Mouse (Mus musculus) heart, postnatal 36 days (tissue): ENCODE data around the gene Rassf1. TPM values are rescaled to one million over a fixed set of nuclear protein-coding genes. Genes with fewer than 3 reads are reported as not detected.

ENCODE experiments used
- DNase-seq, 2 experiments: peaks; one replicate each; pipeline ENCODE4 v3.0.0; 2021 to 2022
- intact Hi-C: fragments of 180-260 bp; cut with DNase I; formaldehyde crosslinking; loops from one replicate; pipeline ENCODE4 v1.15.1; 2025
- total RNA-seq, 2 experiments: library from RNA; stranded (reverse); gene quantifications; 2 replicates each; pipeline ENCODE4 v1.2.3; 2021

Rassf1 gene
- 10 to 100 TPM; 16.5 to 17.3 TPM for total RNA-seq

DNA sequence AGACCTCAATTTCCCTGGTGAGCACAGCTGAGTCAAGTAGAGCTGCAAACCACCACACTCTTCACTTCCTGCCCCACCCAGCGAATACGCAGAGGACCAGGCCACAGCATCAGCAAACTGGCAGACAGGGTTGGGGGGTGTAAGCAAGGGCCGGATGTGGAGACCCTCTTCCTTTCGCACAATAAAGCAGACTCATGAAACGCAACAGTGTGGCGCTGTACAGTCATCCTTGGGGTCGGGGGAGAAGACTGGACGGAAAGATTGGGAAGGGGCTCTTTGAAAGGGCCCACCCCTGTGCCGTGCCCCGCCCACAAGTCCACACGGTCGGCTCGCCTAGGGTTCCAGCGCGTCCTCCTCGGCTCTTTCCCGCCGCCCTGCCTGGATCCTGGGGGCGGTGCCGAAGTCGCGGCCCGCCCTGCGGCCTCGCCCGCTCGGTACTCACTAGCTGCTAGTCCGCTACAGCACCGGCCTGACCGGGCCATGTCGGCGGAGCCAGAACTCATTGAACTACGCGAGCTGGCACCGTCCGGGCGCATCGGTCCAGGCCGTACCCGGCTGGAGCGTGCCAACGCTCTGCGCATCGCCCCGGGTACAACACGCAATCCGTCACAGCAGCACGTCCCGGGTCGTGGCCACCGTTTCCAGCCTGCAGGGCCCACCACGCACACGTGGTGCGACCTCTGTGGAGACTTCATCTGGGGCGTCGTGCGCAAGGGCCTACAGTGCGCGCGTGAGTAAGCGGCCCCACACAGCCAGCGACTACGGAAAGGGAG is at the start of gene Rassf1:
Rassf1 (plus strand) TSS at position 439 of the 773 bp plus-strand sequence.
- intact Hi-C loops: no loop called here
- DNase-seq: peak; percentile 71 to 76

DNA sequence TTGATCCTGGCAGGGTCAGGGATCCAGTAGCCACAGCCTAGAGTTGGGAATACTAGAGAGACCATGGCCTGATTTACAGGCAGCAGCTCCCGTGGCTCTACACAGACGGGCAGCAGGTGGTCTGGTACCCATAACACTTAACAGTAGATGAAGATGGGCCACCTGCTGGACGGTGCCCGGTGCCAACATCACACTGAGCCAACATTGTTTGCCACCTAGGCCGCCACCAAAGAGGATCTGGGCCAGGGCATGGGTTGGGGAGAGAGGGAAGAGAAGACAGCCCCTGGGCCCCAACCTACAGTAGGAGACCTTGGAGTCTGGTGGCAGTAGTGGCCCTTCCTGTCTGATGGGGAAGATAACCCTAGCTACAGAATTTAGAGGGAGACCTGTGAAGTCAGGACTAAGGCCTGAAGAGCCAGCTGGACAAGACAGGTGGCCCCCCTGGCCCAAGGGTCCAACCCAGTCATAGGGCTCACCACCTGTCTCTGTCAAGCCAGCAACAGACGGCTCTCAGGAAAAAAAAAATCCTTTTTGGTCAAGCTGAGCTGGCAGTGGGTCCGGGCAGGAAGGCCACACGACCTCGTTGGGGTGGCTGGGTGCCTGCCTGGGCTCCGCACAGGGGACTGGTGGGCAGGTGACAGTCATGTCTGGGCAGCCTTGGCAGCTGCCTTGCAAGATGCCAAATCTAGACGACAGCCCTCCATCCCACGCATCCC is 49.1 kb upstream of the Rassf1 start:
- no peak for DNase-seq
- intact Hi-C loops: no loop called here

GRCm38 (mm10) chr9:107504662-107505537 is 46.5 kb upstream of the Rassf1 start:
- intact Hi-C loops: no loop called here
- DNase-seq: no peak

GRCm38 (mm10) chr9:107508266-107508665 is 43.1 kb upstream of the Rassf1 start:
- DNase-seq: no peak
- intact Hi-C loops: no loop called here

GRCm38 (mm10) chr9:107510384-107511100 is 40.8 kb upstream of the Rassf1 start:
- intact Hi-C loops: no loop called here
- no peak for DNase-seq

DNA sequence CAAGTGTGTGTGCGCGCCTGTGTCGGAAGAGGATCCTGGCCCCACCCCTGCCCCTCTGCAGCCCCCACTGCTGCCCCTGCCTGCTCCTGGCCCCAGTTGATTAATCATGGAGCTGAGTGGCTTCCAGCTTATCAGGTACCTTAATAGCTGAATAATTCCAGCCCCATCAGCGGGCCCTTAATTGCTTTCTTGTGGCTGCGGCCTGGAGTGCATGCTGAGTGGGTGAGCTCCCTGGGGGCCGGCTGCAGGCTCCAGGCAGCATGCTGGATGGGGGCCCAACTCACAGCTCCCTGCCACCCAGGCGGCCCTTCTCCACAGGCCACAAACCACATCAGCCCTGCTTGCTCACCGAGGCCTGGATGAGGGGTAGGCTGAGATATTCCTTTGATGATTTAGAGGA is 39.9 kb upstream of the Rassf1 start:
- intact Hi-C loops: no loop called here
- DNase-seq: no peak

GRCm38 (mm10) chr9:107512326-107512725 is 39.0 kb upstream of the Rassf1 start:
- no peak for DNase-seq
- intact Hi-C loops: no loop called here

DNA sequence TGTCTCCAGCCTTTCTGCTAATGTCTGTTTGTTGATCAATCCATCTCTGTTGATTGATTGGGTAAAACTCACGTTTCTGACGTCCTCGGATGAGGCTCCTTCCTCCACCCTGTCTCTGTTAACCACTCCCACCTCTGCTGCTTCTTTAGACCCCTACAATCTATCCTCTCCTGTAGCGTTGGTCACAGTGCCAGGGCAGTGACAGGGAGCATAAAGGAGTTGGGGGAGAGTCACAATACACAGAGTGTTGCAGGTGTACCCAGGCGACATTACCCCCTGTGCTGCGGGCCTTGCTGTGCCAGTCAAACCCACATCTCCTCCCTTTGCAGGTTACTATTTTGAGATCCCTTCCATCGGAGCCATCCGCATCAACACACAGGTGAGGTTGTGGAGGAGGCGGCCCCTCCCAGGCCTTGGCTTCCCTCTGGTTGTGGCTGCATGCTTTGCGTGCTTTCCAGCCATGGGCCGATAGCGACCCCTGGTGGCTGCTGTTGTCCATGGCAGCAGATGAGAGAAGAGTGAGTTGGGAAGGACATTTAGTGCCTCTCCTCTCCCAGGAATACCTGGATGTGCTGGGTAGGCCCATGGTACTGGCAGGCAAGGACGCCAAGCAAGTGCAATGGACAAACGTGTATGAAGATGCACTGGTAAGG is 36.9 kb upstream of the Rassf1 start:
- intact Hi-C loops: loop anchor here (1.0 to 2.0 kb wide), 2 partner anchors 148 to 156 kb away; no protein-coding TSS in a partner anchor
- peak; percentile 83 to 89 for DNase-seq

- intact Hi-C loops: no loop called here
- no peak for DNase-seq
These were observed 31.0 kb upstream of the Rassf1 start for GRCm38 (mm10) chr9:107520331-107520730.

GRCm38 (mm10) chr9:107521190-107521589 is 30.2 kb upstream of the Rassf1 start:
- DNase-seq: no peak
- intact Hi-C loops: no loop called here

DNA sequence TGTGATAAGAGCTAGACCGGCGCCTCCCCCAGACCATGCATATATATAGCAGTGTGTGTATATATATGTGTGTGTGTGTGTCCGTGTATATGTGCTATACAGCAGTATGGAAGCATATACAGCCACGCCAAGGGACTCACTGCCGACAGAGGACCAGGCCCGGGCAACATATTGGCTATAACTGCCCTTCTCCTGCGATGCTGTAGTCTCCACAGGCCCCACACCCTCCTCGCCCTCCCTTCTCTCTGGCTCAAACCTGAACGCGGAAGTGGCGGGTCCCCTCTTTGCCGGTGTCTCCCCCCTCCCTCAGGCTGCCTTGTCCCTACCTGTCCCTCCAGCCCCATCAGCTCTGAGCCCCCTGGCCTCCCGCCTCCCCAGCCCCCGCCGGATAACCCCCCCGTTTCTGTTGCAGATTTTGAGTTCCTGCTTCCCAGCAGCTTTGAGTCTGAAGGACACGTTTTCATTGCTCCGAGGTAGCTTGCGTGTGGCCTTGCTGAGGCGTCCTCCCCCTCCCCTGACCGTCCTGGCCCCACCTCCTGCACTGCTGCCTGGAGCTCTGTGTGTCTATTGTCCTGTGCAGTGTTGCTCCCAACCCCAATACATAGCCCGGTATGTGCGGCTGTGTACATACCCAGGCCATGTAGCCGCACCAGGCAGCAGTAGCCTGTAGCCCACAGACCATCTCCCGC is 29.5 kb upstream of the Rassf1 start:
- DNase-seq: no peak
- intact Hi-C loops: no loop called here

DNA sequence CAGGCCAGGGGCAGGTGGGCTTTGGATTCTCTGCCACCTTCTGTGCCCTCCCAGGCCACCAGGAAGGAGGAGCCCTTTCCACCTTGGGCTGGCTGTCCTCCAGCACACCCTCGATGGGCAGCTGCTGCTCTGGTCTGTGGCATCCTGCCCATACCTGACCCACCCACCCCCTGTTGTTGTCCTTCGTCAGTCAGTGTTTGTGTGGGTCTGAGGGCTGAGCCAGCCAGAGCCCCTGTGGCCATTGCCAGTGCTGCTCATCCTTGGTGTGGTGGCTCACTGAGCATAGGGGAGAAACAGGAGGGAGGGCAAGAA is 29.0 kb upstream of the Rassf1 start:
- intact Hi-C loops: no loop called here

GRCm38 (mm10) chr9:107526198-107527026 is 24.9 kb upstream of the Rassf1 start:
- peak; percentile 54 to 63 for DNase-seq
- intact Hi-C loops: no loop called here

More for the DNA sequence above, 29.0 kb upstream of the Rassf1 start:
- no peak for DNase-seq

DNA sequence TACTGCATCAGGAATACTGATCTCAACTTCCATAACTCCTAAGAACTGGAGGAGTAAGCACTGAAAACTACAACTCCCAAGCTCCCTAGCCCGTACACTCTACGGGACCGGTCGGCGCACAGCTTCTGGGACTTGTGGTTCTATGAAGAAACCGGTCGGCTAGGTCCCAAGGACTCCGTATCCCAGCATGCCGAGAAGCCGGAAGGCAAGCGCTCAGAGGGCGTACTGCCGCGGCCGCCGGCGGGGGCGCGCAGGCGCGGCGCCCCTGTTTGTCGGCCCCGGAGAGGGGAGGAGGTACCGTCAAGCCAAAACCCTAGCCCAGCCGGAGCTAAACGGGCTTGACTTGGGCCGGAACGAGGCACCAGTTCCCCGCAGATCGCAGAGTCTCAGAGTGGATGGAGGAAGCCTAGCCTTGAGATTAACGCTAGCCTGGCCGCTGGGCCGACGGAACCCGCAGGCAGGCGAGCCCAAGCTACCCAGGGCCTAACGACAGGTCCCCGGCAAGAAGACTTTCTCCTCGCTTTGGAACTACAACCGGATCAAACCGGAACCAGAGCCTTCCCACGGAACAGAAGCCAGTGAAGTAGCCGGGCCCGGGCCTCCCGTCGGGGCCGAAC is 17.5 kb upstream of the Rassf1 start, which contains the start of gene Tmem115:
Tmem115 (plus strand) TSS at position 155 of the 617 bp plus-strand sequence.
- intact Hi-C loops: loop anchor here (10.0 kb wide), 1 partner anchor 639 kb away; the partner anchor contains the start of gene Manf
- DNase-seq: peak; percentile 85 to 89

DNA sequence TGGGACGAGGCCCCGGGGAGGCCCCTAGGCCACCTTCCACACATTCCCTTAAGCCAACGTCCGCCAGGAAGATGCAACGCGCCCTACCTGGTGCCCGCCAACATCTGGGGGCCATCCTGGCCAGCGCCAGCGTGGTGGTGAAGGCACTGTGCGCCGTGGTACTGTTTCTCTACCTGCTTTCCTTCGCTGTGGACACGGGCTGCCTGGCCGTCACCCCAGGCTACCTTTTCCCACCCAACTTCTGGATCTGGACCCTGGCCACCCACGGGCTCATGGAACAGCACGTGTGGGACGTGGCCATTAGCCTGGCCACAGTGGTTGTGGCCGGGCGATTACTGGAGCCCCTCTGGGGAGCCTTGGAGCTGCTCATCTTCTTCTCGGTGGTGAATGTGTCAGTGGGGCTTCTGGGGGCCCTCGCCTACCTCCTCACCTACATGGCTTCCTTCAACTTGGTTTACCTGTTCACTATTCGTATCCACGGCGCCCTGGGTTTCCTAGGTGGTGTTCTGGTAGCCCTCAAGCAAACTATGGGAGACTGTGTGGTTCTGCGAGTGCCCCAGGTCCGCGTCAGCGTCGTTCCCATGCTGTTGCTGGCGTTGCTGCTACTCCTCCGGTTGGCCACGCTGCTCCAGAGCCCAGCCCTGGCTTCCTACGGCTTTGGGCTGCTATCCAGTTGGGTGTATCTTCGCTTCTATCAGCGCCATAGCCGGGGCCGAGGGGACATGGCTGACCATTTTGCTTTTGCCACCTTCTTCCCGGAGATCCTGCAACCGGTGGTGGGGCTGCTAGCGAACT is 16.8 kb upstream of the Rassf1 start:
- intact Hi-C loops: loop anchor here (10.0 kb wide), 1 partner anchor 640 kb away; the partner anchor contains the start of gene Manf
- DNase-seq: peak in 1 of 2 experiments; percentile 28

DNA sequence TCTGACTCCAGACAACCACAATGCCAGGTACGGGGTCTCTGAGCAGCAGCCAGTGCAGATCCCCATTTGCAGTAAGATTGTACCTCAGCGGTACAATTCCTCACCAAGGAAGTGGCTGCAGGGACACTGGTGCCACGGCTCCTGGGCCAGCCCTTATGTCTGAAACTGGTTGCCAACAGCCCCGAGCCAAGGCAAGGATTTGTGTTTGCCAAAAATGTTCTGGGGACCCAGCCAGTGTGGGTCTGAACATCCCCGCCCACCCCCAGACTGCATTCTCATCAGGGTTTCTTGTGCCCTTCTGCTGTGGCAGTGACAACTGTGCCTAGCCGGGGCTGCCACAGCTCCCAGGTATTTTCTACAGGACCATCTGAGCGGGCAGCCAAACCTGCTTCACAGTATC is 13.1 kb upstream of the Rassf1 start:
- no peak for DNase-seq
- intact Hi-C loops: loop anchor here (10.0 kb wide), 1 partner anchor 643 kb away; the partner anchor contains the start of gene Manf

- intact Hi-C loops: loop anchor here (10.0 kb wide), 1 partner anchor 644 kb away; the partner anchor contains the start of gene Manf
- DNase-seq: no peak
These were observed 12.6 kb upstream of the Rassf1 start for GRCm38 (mm10) chr9:107538711-107539110.
